Mouse (Mus musculus) liver, embryonic 16.5 days (tissue): ENCODE data around the gene Tnpo3. TPM values are rescaled to one million over a fixed set of nuclear protein-coding genes. Genes with fewer than 3 reads are reported as not detected.

Source experiments
- polyA plus RNA-seq: library from polyadenylated mRNA; unstranded; fragments of >200 nt; fragmentation: Nextera tagmentation; extraction: Ambion mirVana; gene quantifications from 2 replicates; pipeline ENCODE4 v1.2.1, GENCODE M21; 2015

Tnpo3 gene
- polyA plus RNA-seq, 1 experiment from 2014 or later = 30.4 TPM

Other genes starting within 250 kb of the Tnpo3 start
- 0.07 TPM in 2 replicates for gene Opn1sw, start 221.4 kb downstream of the Tnpo3 start, polyA plus RNA-seq
- 0.09 and 0.34 TPM in 2 replicates for gene Ccdc136, start 213.6 kb downstream of the Tnpo3 start, polyA plus RNA-seq
- 0.57 and 1.1 TPM in 2 replicates for gene Flnc, start 176.6 kb downstream of the Tnpo3 start, polyA plus RNA-seq
- gene Atp6v1f, start 142.2 kb downstream of the Tnpo3 start, polyA plus RNA-seq = 117 and 122 TPM in 2 replicates
- 0.13 TPM in 1 of 2 replicates, not detected in the other for gene Atp6v1fnb, start 138.4 kb downstream of the Tnpo3 start, polyA plus RNA-seq
- 1.8 and 2.8 TPM in 2 replicates for gene Kcp, start 101.9 kb downstream of the Tnpo3 start, polyA plus RNA-seq
- gene Irf5, start 83.3 kb downstream of the Tnpo3 start, polyA plus RNA-seq = 10.3 and 11.4 TPM in 2 replicates
- 110 and 156 TPM in 2 replicates for gene Tspan33, start 84.3 kb upstream of the Tnpo3 start, polyA plus RNA-seq
- 2.7 and 2.9 TPM in 2 replicates for gene Smo, start 125.6 kb upstream of the Tnpo3 start, polyA plus RNA-seq
- gene Ahcyl2, start 158.1 kb upstream of the Tnpo3 start, polyA plus RNA-seq = 3.9 and 4.4 TPM in 2 replicates